Mouse (Mus musculus) forebrain, embryonic 11.5 days (tissue): Measurements from ENCODE around the gene Acot8. TPM values are rescaled to one million over a fixed set of nuclear protein-coding genes. Genes with fewer than 3 reads are reported as not detected.

Experiments
- ATAC-seq: fragments of 200-750 bp; cut with Nextera tagmentation; replicated peaks from 2 replicates; pipeline ENCODE4 v1.8.0; 2017; ENCODE audit warnings: moderate TSS enrichment; ENCODE audit not compliant: low FRiP score
- DNase-seq: peaks from one replicate; pipeline ENCODE4 v3.0.0-alpha.2; 2017; ENCODE audit warnings: low spot score
- H3K27ac ChIP-seq: fragments of 300-500 bp; sonication (generic); 2 replicates; pipeline ENCODE4 v1.5.1; 2014; ENCODE audit warnings: low read depth, low read length
- H3K27me3 ChIP-seq: fragments of 300-500 bp; sonication (generic); 2 replicates; pipeline ENCODE4 v1.6.1; 2014; ENCODE audit warnings: mild to moderate bottlenecking, low read length, mixed read lengths; ENCODE audit not compliant: control insufficient read depth, insufficient read depth
- H3K36me3 ChIP-seq: fragments of 300-500 bp; sonication (generic); 2 replicates; pipeline ENCODE4 v1.6.1; 2014; ENCODE audit warnings: mild to moderate bottlenecking, low read length, moderate library complexity, mixed read lengths; ENCODE audit not compliant: control insufficient read depth, insufficient read depth
- H3K4me1 ChIP-seq: fragments of 300-500 bp; sonication (generic); replicated peaks from 2 replicates; pipeline ENCODE4 v1.6.1; 2014; ENCODE audit warnings: low read length, mixed read lengths; ENCODE audit not compliant: control insufficient read depth, insufficient read depth
- H3K4me2 ChIP-seq: fragments of 300-500 bp; sonication (generic); 2 replicates; pipeline ENCODE4 v1.6.1; 2014; ENCODE audit warnings: low read depth, mild to moderate bottlenecking, low read length, moderate library complexity, mixed read lengths; ENCODE audit not compliant: severe bottlenecking
- H3K4me3 ChIP-seq: fragments of 300-500 bp; sonication (generic); 2 replicates; pipeline ENCODE4 v1.5.1; 2014; ENCODE audit warnings: low read depth, low read length
- H3K9ac ChIP-seq: fragments of 300-500 bp; sonication (generic); 2 replicates; pipeline ENCODE4 v1.6.1; 2014; ENCODE audit warnings: low read length
- H3K9me3 ChIP-seq: fragments of 300-500 bp; sonication (generic); 2 replicates; pipeline ENCODE4 v1.6.1; 2016; ENCODE audit warnings: low read length, mixed read lengths; ENCODE audit not compliant: control insufficient read depth
- WGBS: fragments of 180-500 bp; shearing (Covaris S2); extraction: QIAGEN DNeasy Blood & Tissue Kit; methylation state at CpG from one replicate; pipeline ENCODE4 v1.1.7; 2014; 5-methylcytosine and 5-hydroxymethylcytosine counted together
- polyA plus RNA-seq: library from polyadenylated mRNA; unstranded; fragments of >200 nt; fragmentation: Nextera tagmentation; extraction: Ambion mirVana; gene quantifications from 2 replicates; pipeline ENCODE4 v1.2.1, GENCODE M21; 2014

Acot8 gene
- polyA plus RNA-seq, 1 experiment from 2014 or later = 14.1 TPM

- 22% methylated on average over 7 of the region's 7 CpGs for WGBS
- Histone ChIP-seq H3K4me2 (peak overlapping the region; percentile 93), H3K9ac (peak overlapping the region; percentile 78), H3K27ac (no peak overlapping the region), H3K4me3 (peak overlapping the region; percentile 60), H3K27me3 (no peaks in the 10 kb centered on the region), H3K4me1 (peaks cover 6% of the 10 kb centered on the region; the same call in 1 of the 2 replicates), H3K36me3 (no peaks in the 10 kb centered on the region), H3K9me3 (no peaks in the 10 kb centered on the region)
- no peak for ATAC-seq
- DNase-seq = no peak
These were observed 19.7 kb downstream of the Acot8 start for GRCm38 (mm10) chr2:164784869-164785420.

GRCm38 (mm10) chr2:164783926-164784581 lies 20.6 kb downstream of the Acot8 start:
- Histone ChIP-seq H3K4me1 (peaks cover 6% of the 10 kb centered on the region; the same call in 1 of the 2 replicates), H3K9me3 (no peaks in the 10 kb centered on the region), H3K4me2 (no peak overlapping the region), H3K9ac (no peak overlapping the region), H3K4me3 (no peak overlapping the region), H3K27me3 (no peaks in the 10 kb centered on the region), H3K27ac (no peak overlapping the region), H3K36me3 (no peaks in the 10 kb centered on the region)
- 76% methylated on average over 7 of the region's 7 CpGs for WGBS
- ATAC-seq (no peak), DNase-seq (no peak)

- no peak for ATAC-seq
- no peaks in the 10 kb centered on the region for H3K36me3 ChIP-seq
These were observed 22.8 kb downstream of the Acot8 start for GRCm38 (mm10) chr2:164781876-164782275.

GRCm38 (mm10) chr2:164779481-164780086 lies 25.1 kb downstream of the Acot8 start, which contains the start of gene Tnnc2:
TSS of gene Tnnc2 (minus strand) at chr2:164779967.
- no peak within 1 kb of the TSS for H3K4me2 ChIP-seq
- no peaks in the 10 kb centered on the region for H3K36me3 ChIP-seq
- no peaks in the 10 kb centered on the region for H3K9me3 ChIP-seq
- WGBS = 71% methylated on average over 8 of the region's 8 CpGs
- no peak within 1 kb of the TSS for H3K4me3 ChIP-seq
- no peaks in the 10 kb centered on the region for H3K27me3 ChIP-seq
- ATAC-seq (no peak), DNase-seq (no peak)
- H3K27ac ChIP-seq = no peak within 1 kb of the TSS
- H3K4me1 ChIP-seq = no peaks in the 10 kb centered on the region
- H3K9ac ChIP-seq = no peak within 1 kb of the TSS

More at GRCm38 (mm10) chr2:164781876-164782275, 22.8 kb downstream of the Acot8 start:
- Histone ChIP-seq H3K9ac (no peak overlapping the region), H3K27ac (no peak overlapping the region), H3K27me3 (no peaks in the 10 kb centered on the region), H3K4me3 (no peak overlapping the region), H3K9me3 (no peaks in the 10 kb centered on the region), H3K4me1 (peaks cover 6% of the 10 kb centered on the region; the same call in 1 of the 2 replicates), H3K4me2 (no peak overlapping the region)
- DNase-seq = no peak
- 82% methylated on average over 4 of the region's 4 CpGs for whole genome bisulfite sequencing

- no peak overlapping the region for H3K27ac ChIP-seq
- 87% methylated on average over 7 of the region's 7 CpGs for WGBS
- H3K4me2 ChIP-seq = no peak overlapping the region
- H3K4me1 ChIP-seq = no peaks in the 10 kb centered on the region
- H3K9ac ChIP-seq = no peak overlapping the region
- no peaks in the 10 kb centered on the region for H3K36me3 ChIP-seq
- H3K9me3 ChIP-seq = no peaks in the 10 kb centered on the region
- DNase-seq (no peak), ATAC-seq (no peak)
- no peak overlapping the region for H3K4me3 ChIP-seq
- H3K27me3 ChIP-seq = no peaks in the 10 kb centered on the region
These were observed 25.9 kb downstream of the Acot8 start for GRCm38 (mm10) chr2:164778809-164779208.

- H3K9me3 ChIP-seq = no peaks in the 10 kb centered on the region
- no peak overlapping the region for H3K4me3 ChIP-seq
- no peak overlapping the region for H3K4me2 ChIP-seq
- no peak for DNase-seq
- no peak for ATAC-seq
- WGBS = 92% methylated on average over 11 of the region's 11 CpGs
- no peak overlapping the region for H3K9ac ChIP-seq
- H3K36me3 ChIP-seq = no peaks in the 10 kb centered on the region
- H3K4me1 ChIP-seq = no peaks in the 10 kb centered on the region
- H3K27me3 ChIP-seq = no peaks in the 10 kb centered on the region
- H3K27ac ChIP-seq = no peak overlapping the region
These were observed 26.7 kb downstream of the Acot8 start for GRCm38 (mm10) chr2:164778015-164778287.

- no peak overlapping the region for H3K4me2 ChIP-seq
- DNase-seq = no peak
- H3K27me3 ChIP-seq = no peaks in the 10 kb centered on the region
- 83% methylated on average over 30 of the region's 30 CpGs for WGBS
- no peaks in the 10 kb centered on the region; the same call in 1 of the 2 replicates for H3K36me3 ChIP-seq
- ATAC-seq = no peak
- no peak overlapping the region for H3K4me3 ChIP-seq
- no peaks in the 10 kb centered on the region for H3K4me1 ChIP-seq
- no peak overlapping the region for H3K9ac ChIP-seq
- H3K9me3 ChIP-seq = no peaks in the 10 kb centered on the region
- no peak overlapping the region for H3K27ac ChIP-seq
These were observed 27.3 kb downstream of the Acot8 start for GRCm38 (mm10) chr2:164777246-164778014.

GRCm38 (mm10) chr2:164776801-164777200 lies 27.9 kb downstream of the Acot8 start:
- H3K27ac ChIP-seq = no peak overlapping the region
- peaks cover 6% of the 10 kb centered on the region for H3K36me3 ChIP-seq
- H3K27me3 ChIP-seq = no peaks in the 10 kb centered on the region
- H3K4me1 ChIP-seq = peaks cover 5% of the 10 kb centered on the region; the same call in 1 of the 2 replicates
- no peak overlapping the region for H3K4me3 ChIP-seq
- no peaks in the 10 kb centered on the region for H3K9me3 ChIP-seq
- DNase-seq (no peak), ATAC-seq (no peak)
- H3K4me2 ChIP-seq = no peak overlapping the region
- WGBS = 71% methylated on average over 17 of the region's 17 CpGs
- no peak overlapping the region for H3K9ac ChIP-seq
